24 mouse cellular contexts compared by ENCODE assay signal in the genomic region with DNA sequence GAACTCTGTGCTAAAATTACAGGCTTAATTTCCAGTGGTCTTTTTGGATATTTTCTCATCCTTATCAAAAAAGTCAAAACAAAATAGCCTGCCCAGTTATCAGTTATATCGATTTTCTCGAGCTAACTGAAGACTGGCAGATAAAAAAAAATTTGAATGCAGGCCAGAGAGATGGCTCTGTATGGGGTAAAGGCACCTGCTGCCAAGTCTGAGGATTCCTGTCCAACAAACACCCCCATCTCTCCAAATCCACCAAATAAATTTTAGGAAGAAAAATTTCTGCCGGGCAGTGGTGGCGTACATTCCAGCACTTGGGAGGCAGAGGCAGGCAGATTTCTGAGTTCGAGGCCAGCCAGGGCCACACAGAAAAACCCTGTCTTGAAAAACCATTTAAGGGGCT. TPM values are rescaled to one million over a fixed set of nuclear protein-coding genes. Genes with fewer than 3 reads are reported as not detected.
DNase-seq lines count a peak whose midpoint lies in the region; ATAC-seq and TF ChIP-seq lines count a peak whose summit lies in the region.
"Had no signal": no experiment of that assay in that cellular context is flagged by ENCODE, and none has a peak within 500 bp of the region (broad histone marks: within the 10 kb centered on the region; RNA-seq: fewer than 3 reads in every experiment).

No protein-coding gene starts in this region.

- H3K9ac ChIP-seq in heart, embryonic 13.5 days: no peak overlapping the region
- peak overlapping the region; percentile 58 for H3K9ac ChIP-seq in CH12.LX (ENCODE audit: insufficient read depth, low read depth)
- H3K9ac ChIP-seq in liver, embryonic 11.5 days (ENCODE audit: low read depth, low read length): no peak overlapping the region
- H3K9ac ChIP-seq: hindbrain, embryonic 15.5 days; limb, embryonic 12.5 days; neural tube, embryonic 12.5 days had no signal

- no peak overlapping the region for H3K27ac ChIP-seq in heart, embryonic 13.5 days (replicated peaks)
- no peak overlapping the region for H3K27ac ChIP-seq in CH12.LX (ENCODE audit: insufficient read depth, low read depth)
- no peak overlapping the region for H3K27ac ChIP-seq in liver, embryonic 11.5 days (ENCODE audit: low read depth, low read length)
- H3K27ac ChIP-seq: hindbrain, embryonic 15.5 days; limb, embryonic 12.5 days; neural tube, embryonic 12.5 days had no signal

- no peak for TF ChIP-seq POLR2A in CH12.LX (IDR thresholded peaks at IDR 0.05; ENCODE audit: low read depth, low read length)

- DNase-seq in cerebellum, adult 9-10 months: peak; percentile 60
- no peak for DNase-seq in cerebellum, adult 11-12 months
- DNase-seq in heart, postnatal 10 days: no peak
- no peak for DNase-seq in CH12.LX (ENCODE audit: extremely low read depth)
- no peak for DNase-seq in liver, embryonic 11.5 days (ENCODE audit: low spot score)
- DNase-seq in adrenal gland, postnatal 36 days: no peak
- DNase-seq: adrenal gland, postnatal 25 days; gastrocnemius, postnatal 14 days; layer of hippocampus, adult 9-11 months; spleen, adult 18-20 months; thymus, adult 18-20 months had no signal

- no peak for TF ChIP-seq RAD21 in CH12.LX (IDR thresholded peaks at IDR 0.05; ENCODE audit: low read depth, low read length)

- intact Hi-C loops in heart, postnatal 10 days (cut with DNase I): no loop called here

- TF ChIP-seq CTCF in CH12.LX (conservative IDR thresholded peaks at IDR 0.05 in 1 of 2, IDR thresholded peaks at IDR 0.05 in 1 of 2; ENCODE audit: low read depth in 2 of 2, low read length in 2 of 2): no peak

- peak overlapping the region; percentile 26; the same call in 1 of the 2 replicates for H3K4me2 ChIP-seq in heart, embryonic 13.5 days
- peak overlapping the region; percentile 96 for H3K4me2 ChIP-seq in CH12.LX (ENCODE audit: insufficient read depth, low read depth, poor library complexity, severe bottlenecking)
- peak overlapping the region; percentile 26 for H3K4me2 ChIP-seq in liver, embryonic 11.5 days
- H3K4me2 ChIP-seq: hindbrain, embryonic 15.5 days; limb, embryonic 12.5 days; neural tube, embryonic 12.5 days had no signal

- peaks cover 14% of the 10 kb centered on the region for H3K36me3 ChIP-seq in heart, embryonic 13.5 days
- peaks cover 2 to 54% of the 10 kb centered on the region in 2 experiments for H3K36me3 ChIP-seq in CH12.LX (replicated peaks in 1 of 2; ENCODE audit: control insufficient read depth in 1 of 2, insufficient read depth in 1 of 2, low read length in 1 of 2)
- peaks cover 4% of the 10 kb centered on the region; the same call in 1 of the 2 replicates for H3K36me3 ChIP-seq in liver, embryonic 11.5 days (ENCODE audit: control insufficient read depth, insufficient read depth, low read length)
- H3K36me3 ChIP-seq: hindbrain, embryonic 15.5 days; neural tube, embryonic 12.5 days had no signal

- H3K79me2 ChIP-seq in CH12.LX (replicated peaks; ENCODE audit: control insufficient read depth, extremely low read depth, insufficient read depth, poor library complexity, severe bottlenecking): peaks cover 88% of the 10 kb centered on the region

- WGBS in heart, embryonic 13.5 days: 71% methylated on average over 5 of the region's 5 CpGs
- 68% methylated on average over 5 of the region's 5 CpGs for WGBS in liver, embryonic 11.5 days

- dilution Hi-C loops in CH12.LX (cut with MboI; ENCODE audit: extremely low pct_ligation_motif_present, extremely low pct_unique_long_range_greater_than_20kb, low sequenced_read_pairs): no loop called here

- in situ Hi-C loops in CH12.LX (cut with MboI; ENCODE audit: low pct_ligation_motif_present, low pct_unique_long_range_greater_than_20kb, low sequenced_read_pairs): no loop called here

- H3K4me1 ChIP-seq in heart, embryonic 13.5 days: peaks cover 80% of the 10 kb centered on the region
- peaks cover 12 to 79% of the 10 kb centered on the region in 2 experiments; a peak in 3 of 4 replicates for H3K4me1 ChIP-seq in CH12.LX (ENCODE audit: control insufficient read depth in 1 of 2, insufficient read depth in 2 of 2)
- H3K4me1 ChIP-seq in liver, embryonic 11.5 days (replicated peaks; ENCODE audit: control insufficient read depth, insufficient read depth, low read length): peaks cover 58% of the 10 kb centered on the region

- no peak for TF ChIP-seq EP300 in CH12.LX (IDR thresholded peaks at IDR 0.05; ENCODE audit: low read length)

- no peaks in the 10 kb centered on the region for H3K27me3 ChIP-seq in heart, embryonic 13.5 days (replicated peaks)
- no peaks in the 10 kb centered on the region for H3K27me3 ChIP-seq in CH12.LX (replicated peaks)
- no peaks in the 10 kb centered on the region for H3K27me3 ChIP-seq in liver, embryonic 11.5 days (replicated peaks; ENCODE audit: control insufficient read depth, insufficient read depth, low read length)
- H3K27me3 ChIP-seq: hindbrain, embryonic 15.5 days; limb, embryonic 12.5 days; neural tube, embryonic 12.5 days had no signal

- H3K9me3 ChIP-seq in heart, embryonic 13.5 days: no peaks in the 10 kb centered on the region
- H3K9me3 ChIP-seq in CH12.LX (replicated peaks; ENCODE audit: low read length): no peaks in the 10 kb centered on the region
- H3K9me3 ChIP-seq in liver, embryonic 11.5 days (ENCODE audit: control insufficient read depth, low read length): no peaks in the 10 kb centered on the region
- H3K9me3 ChIP-seq: hindbrain, embryonic 15.5 days; limb, embryonic 12.5 days; neural tube, embryonic 12.5 days had no signal

- no peak overlapping the region for H3K4me3 ChIP-seq in heart, embryonic 13.5 days
- H3K4me3 ChIP-seq in CH12.LX (replicated peaks in 1 of 3; ENCODE audit: low read depth in 2 of 3, low read length in 2 of 3, poor library complexity in 1 of 3): no peak overlapping the region
- 0 out of 2 replicates have a peak overlapping the region, but pooled peaks have one; percentile 5 for H3K4me3 ChIP-seq in liver, embryonic 11.5 days (ENCODE audit: low read depth, low read length)
- H3K4me3 ChIP-seq: hindbrain, embryonic 15.5 days; limb, embryonic 12.5 days; neural tube, embryonic 12.5 days had no signal

- ATAC-seq in heart, embryonic 13.5 days (ENCODE audit: extremely low read depth, insufficient number of reproducible peaks, low FRiP score, low TSS enrichment): no peak
- no peak for ATAC-seq in liver, embryonic 11.5 days (replicated peaks; ENCODE audit: low FRiP score)
- no peak for ATAC-seq in monocyte, adult 5-6 weeks (replicated peaks; ENCODE audit: insufficient number of reproducible peaks, low FRiP score, low TSS enrichment, poor library complexity, severe bottlenecking)
- ATAC-seq: CD4-positive, CD25-positive, alpha-beta regulatory T cell, adult 4 months; intestine, embryonic 16.5 days had no signal

TF ChIP-seq in CH12.LX, 34 proteins besides CTCF, POLR2A, EP300 and RAD21:
- TF ChIP-seq MAZ (IDR thresholded peaks at IDR 0.05; ENCODE audit: low read depth, low read length) (no peak), PAX5 (IDR thresholded peaks at IDR 0.05; ENCODE audit: low read length) (no peak), MYC (IDR thresholded peaks at IDR 0.05; ENCODE audit: low read depth, low read length) (no peak)

RNA-seq across cellular contexts. Expression of gene Luc7l3, which starts 3.7 kb away (rescaled TPM):
- 68.5 and 70.2 TPM in 2 replicates for polyA plus RNA-seq in heart, embryonic 13.5 days (2015; fragmentation: Nextera tagmentation; extraction: Ambion mirVana)
- total RNA-seq in heart, postnatal 10 days (2021): 10 to 100 TPM; 44.2 to 48.1 TPM
- total RNA-seq in CH12.LX (2012; rRNA removed) (57.7 and 82.3 TPM in 2 replicates), CH12.LX (2014; rRNA removed) (69.8 and 82.2 TPM in 2 replicates)
- polyA plus RNA-seq in CH12.LX (2012; ENCODE audit: insufficient read length, low read depth): 246 and 318 TPM in 2 replicates
- 90.6 and 97.6 TPM in 2 replicates for polyA plus RNA-seq in liver, embryonic 11.5 days (2014; fragmentation: Nextera tagmentation; extraction: Ambion mirVana)
- 180 to 368 TPM (median 210 TPM) in 3 replicates for total RNA-seq in monocyte, adult 5-6 weeks (2017)
- total RNA-seq in adrenal gland, postnatal 36 days (2021): 10 to 100 TPM; 59.5 to 69.8 TPM

RNA-seq across cellular contexts. Expression of gene Ankrd40, which starts 9.7 kb away (rescaled TPM):
- polyA plus RNA-seq in heart, embryonic 13.5 days (2015; fragmentation: Nextera tagmentation; extraction: Ambion mirVana): 14.6 and 19.5 TPM in 2 replicates
- total RNA-seq in heart, postnatal 10 days (2021): 100 to 1,000 TPM; 213 to 228 TPM
- total RNA-seq in CH12.LX (2012; rRNA removed) (55.7 and 56.0 TPM in 2 replicates), CH12.LX (2014; rRNA removed) (62.0 and 64.5 TPM in 2 replicates)
- polyA plus RNA-seq in CH12.LX (2012; ENCODE audit: insufficient read length, low read depth): 97.4 and 98.8 TPM in 2 replicates
- 12.7 and 13.2 TPM in 2 replicates for polyA plus RNA-seq in liver, embryonic 11.5 days (2014; fragmentation: Nextera tagmentation; extraction: Ambion mirVana)
- 51.5 to 78.7 TPM (median 72.6 TPM) in 3 replicates for total RNA-seq in monocyte, adult 5-6 weeks (2017)
- 100 to 1,000 TPM; 132 to 151 TPM for total RNA-seq in adrenal gland, postnatal 36 days (2021)

RNA-seq across cellular contexts. Expression of gene Gm21885, which starts 36.4 kb away (rescaled TPM):
- polyA plus RNA-seq in heart, embryonic 13.5 days (2015; fragmentation: Nextera tagmentation; extraction: Ambion mirVana): 0.20 TPM in 1 of 2 replicates, not detected in the other
- not detected for total RNA-seq in heart, postnatal 10 days (2021)
- total RNA-seq in CH12.LX (2012; rRNA removed) (0.21 and 0.55 TPM in 2 replicates), CH12.LX (2014; rRNA removed) (not detected in 2 replicates)
- polyA plus RNA-seq in CH12.LX (2012; ENCODE audit: insufficient read length, low read depth): 0.30 and 0.33 TPM in 2 replicates
- 0.40 TPM in 1 of 2 replicates, not detected in the other for polyA plus RNA-seq in liver, embryonic 11.5 days (2014; fragmentation: Nextera tagmentation; extraction: Ambion mirVana)
- not detected in 3 replicates for total RNA-seq in monocyte, adult 5-6 weeks (2017)
- not detected for total RNA-seq in adrenal gland, postnatal 36 days (2021)
- total RNA-seq: adrenal gland, postnatal 25 days; common myeloid progenitor, adult 5-6 weeks; gastrocnemius, postnatal 14 days; left cerebral cortex, adult 8-10 months; megakaryocyte, adult 5-6 weeks had no signal
- polyA plus RNA-seq: embryonic facial prominence, embryonic 11.5 days; kidney, embryonic 16.5 days; limb, embryonic 12.5 days; neural tube, embryonic 12.5 days; urinary bladder, adult 2 months had no signal

Comparison
In these comparisons a context has a peak if more than half of its experiments do, and no peak if none do; other contexts are left out.
1. H3K4me2 ChIP-seq: peak in every context shown above with its lines; median percentile 96 in CH12.LX; 26 in heart, embryonic 13.5 days; 26 in liver, embryonic 11.5 days.